Mouse (Mus musculus) lung, adult 2 months (tissue): ENCODE measurements around the gene Nucb2.

Experiments used
- CTCF ChIP-seq: fragments of 200-500 bp; IDR thresholded peaks from 2 replicates; pipeline ENCODE4 v1.5.1; 2011; ENCODE audit warnings: mild to moderate bottlenecking, low read length, control low read depth; ENCODE audit not compliant: insufficient read depth
- POLR2A ChIP-seq: fragments of 200-500 bp; IDR thresholded peaks from 2 replicates; pipeline ENCODE4 v1.6.1; 2011; ENCODE audit warnings: low read depth, mild to moderate bottlenecking, control low read depth, low read length, borderline replicate concordance; ENCODE audit errors: extremely low read depth

- no peak for TF ChIP-seq CTCF
- TF ChIP-seq POLR2A, result no peak
Observed at GRCm38 (mm10) chr7:116462114-116462513, 42.1 kb upstream of the Nucb2 start.
